Mouse (Mus musculus): ENCODE results near the gene Med15.
A peak's percentile ranks its signal among the peaks of the same experiment; 100 is the strongest.

Med15 gene

GRCm38 (mm10) chr16:17650711-17651110, 82.0 kb downstream of the Med15 start:
- no peak for DNase-seq (ENCODE audit: inconsistent age in 2 of 2, low spot score in 1 of 2)

- peak; percentile 43 to 52 for DNase-seq (ENCODE audit: inconsistent age in 2 of 2, low spot score in 1 of 2)
Observed at GRCm38 (mm10) chr16:17649925-17650605, 82.6 kb downstream of the Med15 start.

- peak in 1 of 2 experiments; percentile 26 for DNase-seq (ENCODE audit: inconsistent age in 2 of 2, low spot score in 1 of 2)
Observed at GRCm38 (mm10) chr16:17647566-17648340, 84.9 kb downstream of the Med15 start.

GRCm38 (mm10) chr16:17647156-17647555, 85.5 kb downstream of the Med15 start:
- DNase-seq (ENCODE audit: inconsistent age in 2 of 2, low spot score in 1 of 2), result peak in 1 of 2 experiments; percentile 33

- DNase-seq (ENCODE audit: inconsistent age in 2 of 2, low spot score in 1 of 2), result peak; percentile 91 to 95
Observed at GRCm38 (mm10) chr16:17646310-17647114, 86.2 kb downstream of the Med15 start, which contains the start of gene Ccdc74a. Gene Ccdc74a (plus strand): TSS chr16:17646470.

- no peak for DNase-seq (ENCODE audit: inconsistent age in 2 of 2, low spot score in 1 of 2)
Observed at GRCm38 (mm10) chr16:17643437-17643990, 89.2 kb downstream of the Med15 start.

GRCm38 (mm10) chr16:17642311-17642710, 90.4 kb downstream of the Med15 start:
- no peak for DNase-seq (ENCODE audit: inconsistent age in 2 of 2, low spot score in 1 of 2)

GRCm38 (mm10) chr16:17641301-17641700, 91.4 kb downstream of the Med15 start:
- peak in 1 of 2 experiments; percentile 47 for DNase-seq (ENCODE audit: inconsistent age in 2 of 2, low spot score in 1 of 2)

GRCm38 (mm10) chr16:17640706-17641105, 92.0 kb downstream of the Med15 start:
- no peak for DNase-seq (ENCODE audit: inconsistent age in 2 of 2, low spot score in 1 of 2)

- DNase-seq (ENCODE audit: inconsistent age in 2 of 2, low spot score in 1 of 2), result no peak
Observed at GRCm38 (mm10) chr16:17639951-17640350, 92.7 kb downstream of the Med15 start.

GRCm38 (mm10) chr16:17639081-17639480, 93.6 kb downstream of the Med15 start:
- no peak for DNase-seq (ENCODE audit: inconsistent age in 2 of 2, low spot score in 1 of 2)

GRCm38 (mm10) chr16:17638036-17638628, 94.6 kb downstream of the Med15 start:
- DNase-seq (ENCODE audit: inconsistent age in 2 of 2, low spot score in 1 of 2), result no peak

- no peak for DNase-seq (ENCODE audit: inconsistent age in 2 of 2, low spot score in 1 of 2)
Observed at GRCm38 (mm10) chr16:17637610-17638009, 95.1 kb downstream of the Med15 start.

- DNase-seq (ENCODE audit: inconsistent age in 2 of 2, low spot score in 1 of 2), result no peak
Observed at GRCm38 (mm10) chr16:17636904-17637303, 95.8 kb downstream of the Med15 start.

- no peak for DNase-seq (ENCODE audit: inconsistent age in 2 of 2, low spot score in 1 of 2)
Observed at GRCm38 (mm10) chr16:17633481-17634181, 99.1 kb downstream of the Med15 start.

- no peak for DNase-seq (ENCODE audit: inconsistent age in 2 of 2, low spot score in 1 of 2)
Observed at GRCm38 (mm10) chr16:17632580-17632979, 100.1 kb downstream of the Med15 start.

GRCm38 (mm10) chr16:17626269-17626555, 106.5 kb downstream of the Med15 start:
- no peak for DNase-seq (ENCODE audit: inconsistent age in 2 of 2, low spot score in 1 of 2)

GRCm38 (mm10) chr16:17625488-17626268, 107.0 kb downstream of the Med15 start:
- no peak for DNase-seq (ENCODE audit: inconsistent age in 2 of 2, low spot score in 1 of 2)

- DNase-seq (ENCODE audit: inconsistent age in 2 of 2, low spot score in 1 of 2), result no peak
Observed at GRCm38 (mm10) chr16:17621936-17622335, 110.8 kb downstream of the Med15 start.
